Mouse (Mus musculus): ENCODE data around the gene Commd3.

The Commd3 gene

DNA sequence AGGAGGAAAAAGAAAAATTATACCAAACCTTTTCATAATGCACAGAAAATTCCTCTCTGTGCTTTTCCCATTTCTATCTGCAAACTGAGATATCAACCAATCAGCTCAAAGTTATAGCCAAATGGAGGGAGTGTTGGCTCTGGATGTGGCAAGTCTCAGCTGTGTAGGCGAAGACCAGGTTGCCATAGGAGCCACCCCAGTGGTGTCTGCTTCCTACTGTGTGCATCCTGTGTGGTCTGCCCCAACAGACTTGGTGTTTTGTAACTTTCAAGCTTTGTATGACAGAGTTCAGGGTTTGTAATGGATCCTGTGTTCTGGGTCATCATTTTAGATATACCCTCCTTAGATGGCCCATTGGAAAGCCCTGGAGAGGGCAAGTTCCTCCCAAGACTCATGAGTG is 52.3 kb downstream of the Commd3 start:
- no peak for DNase-seq (ENCODE audit: low read depth)
